Mouse (Mus musculus): ENCODE data around the gene Ttc7. TPM values are rescaled to one million over a fixed set of nuclear protein-coding genes. Genes with fewer than 3 reads are reported as not detected.

Gene Ttc7
- total RNA-seq, 1 experiment, result 2.7 TPM

DNA sequence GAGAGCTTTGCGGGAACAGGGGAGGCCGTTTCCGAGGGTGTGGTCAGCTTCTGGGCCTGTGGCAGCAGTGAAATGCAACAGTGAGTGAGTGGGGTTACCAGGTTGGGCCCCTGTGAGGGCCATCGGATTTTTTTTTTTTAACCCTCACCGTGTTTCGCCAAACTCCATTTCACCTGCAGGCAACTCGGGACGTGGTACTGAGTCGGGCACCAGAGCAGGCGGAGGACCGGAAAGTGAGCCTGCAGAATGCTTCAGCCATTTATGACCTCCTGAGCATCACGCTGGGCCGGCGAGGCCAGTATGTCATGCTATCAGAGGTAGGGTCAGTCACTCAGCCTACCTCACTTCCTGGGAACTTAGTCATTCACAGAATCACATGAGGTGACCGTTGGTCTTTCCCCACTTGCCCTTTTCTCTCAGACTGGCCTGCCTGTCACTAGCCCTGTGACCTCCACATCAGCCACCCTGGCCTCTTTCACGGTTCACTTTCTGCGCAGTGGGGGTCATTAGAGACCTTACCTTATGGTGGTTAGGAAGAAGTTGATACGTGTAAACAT, 46.5 kb downstream of the Ttc7 start:
- no peaks in the 10 kb centered on the region for H3K9me3 ChIP-seq (ENCODE audit: control insufficient read depth, insufficient read depth, low read depth, low read length)
- no peak for TF ChIP-seq ZNF384 (IDR thresholded peaks at IDR 0.05; ENCODE audit: low read depth, low read length)
- TF ChIP-seq ZC3H11A (IDR thresholded peaks at IDR 0.05; ENCODE audit: borderline replicate concordance, low read depth, low read length), result no peak
- TF ChIP-seq CHD2 (IDR thresholded peaks at IDR 0.05; ENCODE audit: low read depth, low read length), result no peak
- TF ChIP-seq MAFK (IDR thresholded peaks at IDR 0.05; ENCODE audit: insufficient read depth, low read depth, low read length), result no peak
- no peak for TF ChIP-seq HCFC1 (IDR thresholded peaks at IDR 0.05; ENCODE audit: borderline replicate concordance, insufficient read depth, low read length)
- DNase-seq (ENCODE audit: low read depth, low spot score), result no peak
- no peak overlapping the region for H3K27ac ChIP-seq (ENCODE audit: insufficient read depth, low read depth, low read length, poor library complexity, severe bottlenecking)
- H3K4me1 ChIP-seq (ENCODE audit: control insufficient read depth in 2 of 2, insufficient read depth in 2 of 2, low read length in 2 of 2, poor library complexity in 1 of 2), result peaks cover 3 to 32% of the 10 kb centered on the region in 2 experiments
- no peak overlapping the region for H3K9ac ChIP-seq (ENCODE audit: insufficient read depth, low read depth, low read length, poor library complexity, severe bottlenecking)
- H3K36me3 ChIP-seq (ENCODE audit: control insufficient read depth, insufficient read depth, low read length, poor library complexity, severe bottlenecking), result no peaks in the 10 kb centered on the region
- in situ Hi-C loops (cut with MboI; ENCODE audit: low sequenced_read_pairs in 2 of 2, unreplicated experiment in 2 of 2), result no loop called here
- no peak overlapping the region for H3K4me3 ChIP-seq (ENCODE audit: insufficient read depth in 1 of 2, low read depth in 1 of 2, low read length in 2 of 2, poor library complexity in 1 of 2, severe bottlenecking in 1 of 2)

DNA sequence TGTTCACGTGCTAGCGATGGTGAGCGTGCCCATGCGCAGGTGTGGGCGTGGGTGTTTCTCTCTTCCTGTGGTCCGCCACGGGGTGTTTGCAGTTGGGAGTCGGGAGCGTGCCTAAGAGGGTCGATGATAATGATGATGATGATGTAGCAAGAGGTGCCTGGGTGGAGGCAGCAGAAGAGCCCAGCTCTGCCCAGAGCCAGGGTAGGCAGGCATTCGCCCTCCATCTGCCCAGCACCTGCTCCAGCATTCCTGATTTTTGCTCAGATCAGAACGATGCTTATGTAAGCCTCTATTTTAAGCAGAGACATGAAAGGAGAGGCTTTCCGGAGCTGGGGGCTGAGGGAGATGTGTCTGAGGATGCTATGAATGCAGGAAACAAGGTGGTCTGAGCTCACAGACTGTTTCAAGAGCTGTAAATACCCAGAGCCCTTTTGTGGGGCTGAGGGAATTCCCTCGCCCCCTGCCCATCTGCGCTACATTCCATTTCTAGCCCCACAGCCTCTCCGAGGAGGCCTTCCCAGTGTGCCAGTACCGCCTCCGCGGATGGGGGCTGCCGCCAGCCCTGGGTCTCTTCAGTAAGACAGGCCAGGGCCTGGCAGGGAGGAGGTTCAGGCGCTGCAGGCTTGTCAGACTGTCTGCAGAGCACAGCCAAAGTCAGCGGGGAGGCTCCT, 47.7 kb downstream of the Ttc7 start:
- Histone ChIP-seq H3K4me1 (ENCODE audit: control insufficient read depth in 2 of 2, insufficient read depth in 2 of 2, low read length in 2 of 2, poor library complexity in 1 of 2) (peaks cover 3 to 32% of the 10 kb centered on the region in 2 experiments), H3K4me3 (ENCODE audit: insufficient read depth in 1 of 2, low read depth in 1 of 2, low read length in 2 of 2, poor library complexity in 1 of 2, severe bottlenecking in 1 of 2) (no peak overlapping the region), H3K9me3 (ENCODE audit: control insufficient read depth, insufficient read depth, low read depth, low read length) (no peaks in the 10 kb centered on the region), H3K27ac (ENCODE audit: insufficient read depth, low read depth, low read length, poor library complexity, severe bottlenecking) (no peak overlapping the region), H3K9ac (ENCODE audit: insufficient read depth, low read depth, low read length, poor library complexity, severe bottlenecking) (no peak overlapping the region), H3K36me3 (ENCODE audit: control insufficient read depth, insufficient read depth, low read length, poor library complexity, severe bottlenecking) (no peaks in the 10 kb centered on the region)
- TF ChIP-seq MAFK (IDR thresholded peaks at IDR 0.05; ENCODE audit: insufficient read depth, low read depth, low read length), result no peak
- no peak for TF ChIP-seq CHD2 (IDR thresholded peaks at IDR 0.05; ENCODE audit: low read depth, low read length)
- no peak for TF ChIP-seq ZC3H11A (IDR thresholded peaks at IDR 0.05; ENCODE audit: borderline replicate concordance, low read depth, low read length)
- TF ChIP-seq HCFC1 (IDR thresholded peaks at IDR 0.05; ENCODE audit: borderline replicate concordance, insufficient read depth, low read length), result no peak
- in situ Hi-C loops (cut with MboI; ENCODE audit: low sequenced_read_pairs in 2 of 2, unreplicated experiment in 2 of 2), result no loop called here
- no peak for DNase-seq (ENCODE audit: low read depth, low spot score)

DNA sequence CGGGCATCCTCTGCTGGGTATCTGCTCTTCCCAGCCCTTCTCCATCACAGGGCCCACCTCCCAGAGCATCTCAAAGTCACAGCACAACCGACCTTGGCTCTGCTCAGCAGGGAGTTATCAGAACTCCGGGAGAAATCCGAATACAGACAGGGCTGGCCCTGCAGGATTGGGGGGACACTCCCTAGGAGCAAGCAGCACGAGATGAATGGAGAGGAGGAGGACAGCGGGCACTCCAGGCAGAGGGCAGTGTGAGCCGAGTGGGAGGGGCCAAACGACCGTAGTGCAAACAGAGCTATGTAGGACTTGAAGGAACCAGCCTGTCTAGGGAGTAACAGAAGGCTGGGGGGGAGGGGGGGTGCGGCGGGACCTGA, 48.2 kb downstream of the Ttc7 start:
- no peaks in the 10 kb centered on the region for H3K9me3 ChIP-seq (ENCODE audit: control insufficient read depth, insufficient read depth, low read depth, low read length)
- no peak for DNase-seq (ENCODE audit: low read depth, low spot score)
- H3K9ac ChIP-seq (ENCODE audit: insufficient read depth, low read depth, low read length, poor library complexity, severe bottlenecking), result no peak overlapping the region
- no peak for TF ChIP-seq HCFC1 (IDR thresholded peaks at IDR 0.05; ENCODE audit: borderline replicate concordance, insufficient read depth, low read length)
- no peak for TF ChIP-seq MAFK (IDR thresholded peaks at IDR 0.05; ENCODE audit: insufficient read depth, low read depth, low read length)
- no peak for TF ChIP-seq ZC3H11A (IDR thresholded peaks at IDR 0.05; ENCODE audit: borderline replicate concordance, low read depth, low read length)
- no peak for TF ChIP-seq CHD2 (IDR thresholded peaks at IDR 0.05; ENCODE audit: low read depth, low read length)
- TF ChIP-seq ZNF384 (IDR thresholded peaks at IDR 0.05; ENCODE audit: low read depth, low read length), result no peak
- H3K4me1 ChIP-seq (ENCODE audit: control insufficient read depth in 2 of 2, insufficient read depth in 2 of 2, low read length in 2 of 2, poor library complexity in 1 of 2), result peaks cover 3 to 32% of the 10 kb centered on the region in 2 experiments
- no peaks in the 10 kb centered on the region for H3K36me3 ChIP-seq (ENCODE audit: control insufficient read depth, insufficient read depth, low read length, poor library complexity, severe bottlenecking)
- in situ Hi-C loops (cut with MboI; ENCODE audit: low sequenced_read_pairs in 2 of 2, unreplicated experiment in 2 of 2), result no loop called here
- H3K27ac ChIP-seq (ENCODE audit: insufficient read depth, low read depth, low read length, poor library complexity, severe bottlenecking), result no peak overlapping the region
- H3K4me3 ChIP-seq (ENCODE audit: insufficient read depth in 1 of 2, low read depth in 1 of 2, low read length in 2 of 2, poor library complexity in 1 of 2, severe bottlenecking in 1 of 2), result no peak overlapping the region

DNA sequence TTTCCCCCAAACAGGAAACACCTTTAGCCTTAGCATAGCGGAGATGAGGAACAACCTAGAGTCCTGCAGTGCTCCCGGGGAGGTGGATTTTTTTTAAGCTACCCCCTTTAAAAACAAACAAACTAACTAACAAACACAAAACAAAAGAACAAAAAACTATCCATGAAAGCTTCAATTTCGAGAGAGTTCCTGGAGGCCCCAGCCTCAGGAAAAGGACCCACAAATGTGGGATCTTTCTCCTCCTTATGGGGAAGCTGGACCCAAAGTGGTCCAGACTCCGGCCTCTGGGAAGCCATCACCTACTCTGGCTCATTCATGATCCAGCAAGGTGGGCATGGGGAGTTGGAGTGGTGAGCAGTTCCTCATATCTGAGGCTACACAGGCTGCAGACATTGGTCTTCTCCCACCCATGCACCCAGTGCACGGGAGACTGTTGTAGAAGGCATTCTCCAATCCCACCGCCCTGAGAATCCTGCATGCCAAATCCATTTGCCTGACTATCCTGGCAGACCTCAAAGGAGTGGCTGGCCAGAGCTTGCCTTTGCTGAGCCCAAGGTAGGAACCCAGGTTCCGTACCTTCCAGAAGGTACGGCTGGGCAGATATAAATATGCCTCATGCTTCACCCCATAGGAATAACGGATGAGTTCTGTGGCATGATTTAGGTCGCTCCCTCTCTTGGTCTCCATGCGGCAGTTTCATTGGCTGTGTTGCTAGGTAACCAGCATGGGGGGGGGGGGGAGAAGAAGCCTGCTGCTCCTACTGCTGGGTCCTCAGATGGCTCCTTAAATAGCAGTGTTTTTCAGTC, 48.9 kb downstream of the Ttc7 start:
- Histone ChIP-seq H3K9ac (ENCODE audit: insufficient read depth, low read depth, low read length, poor library complexity, severe bottlenecking) (no peak overlapping the region), H3K4me3 (ENCODE audit: insufficient read depth in 1 of 2, low read depth in 1 of 2, low read length in 2 of 2, poor library complexity in 1 of 2, severe bottlenecking in 1 of 2) (no peak overlapping the region), H3K27ac (ENCODE audit: insufficient read depth, low read depth, low read length, poor library complexity, severe bottlenecking) (no peak overlapping the region), H3K4me1 (ENCODE audit: control insufficient read depth in 2 of 2, insufficient read depth in 2 of 2, low read length in 2 of 2, poor library complexity in 1 of 2) (peaks cover 3 to 32% of the 10 kb centered on the region in 2 experiments), H3K36me3 (ENCODE audit: control insufficient read depth, insufficient read depth, low read length, poor library complexity, severe bottlenecking) (no peaks in the 10 kb centered on the region), H3K9me3 (ENCODE audit: control insufficient read depth, insufficient read depth, low read depth, low read length) (no peaks in the 10 kb centered on the region)
- no peak for DNase-seq (ENCODE audit: low read depth, low spot score)
- in situ Hi-C loops (cut with MboI; ENCODE audit: low sequenced_read_pairs in 2 of 2, unreplicated experiment in 2 of 2), result no loop called here
- TF ChIP-seq ZNF384 (IDR thresholded peaks at IDR 0.05; ENCODE audit: low read depth, low read length), result no peak
- no peak for TF ChIP-seq MAFK (IDR thresholded peaks at IDR 0.05; ENCODE audit: insufficient read depth, low read depth, low read length)
- no peak for TF ChIP-seq HCFC1 (IDR thresholded peaks at IDR 0.05; ENCODE audit: borderline replicate concordance, insufficient read depth, low read length)
- no peak for TF ChIP-seq CHD2 (IDR thresholded peaks at IDR 0.05; ENCODE audit: low read depth, low read length)
- TF ChIP-seq ZC3H11A (IDR thresholded peaks at IDR 0.05; ENCODE audit: borderline replicate concordance, low read depth, low read length), result no peak
